Mouse (Mus musculus): ENCODE measurements around the gene Rpl26.

DNA sequence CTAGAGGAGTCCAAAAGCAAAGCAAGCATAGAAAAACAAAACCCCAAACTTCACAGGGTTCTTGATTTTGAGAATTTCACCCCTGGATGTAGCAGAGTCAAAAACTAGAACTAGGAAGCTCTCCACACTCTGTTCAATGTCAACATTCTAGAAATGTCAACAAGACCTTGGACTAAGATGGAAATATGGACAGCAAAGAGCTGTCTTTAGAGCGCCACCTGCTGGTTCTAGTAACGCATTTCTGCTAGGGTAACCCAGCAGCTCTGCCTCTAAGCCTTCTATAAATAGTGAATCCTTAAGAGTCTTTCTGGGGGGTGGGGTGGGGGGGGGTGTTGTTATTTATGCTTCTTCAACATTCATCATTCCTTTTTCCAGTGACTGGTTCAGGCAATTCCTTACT, 26.5 kb upstream of the Rpl26 start:
- peak; percentile 89 for TF ChIP-seq CTCF (IDR thresholded peaks at IDR 0.05)
- no peak for TF ChIP-seq EP300 (IDR thresholded peaks at IDR 0.05)

Measured in lung, postnatal 0 days (tissue).